Mouse (Mus musculus): ENCODE measurements around the gene Pmm2. TPM values are rescaled to one million over a fixed set of nuclear protein-coding genes. Genes with fewer than 3 reads are reported as not detected.
A peak's percentile ranks its signal among the peaks of the same experiment; 100 is the strongest.

The Pmm2 gene
- polyA plus RNA-seq, 1 experiment from 2014 or later, result 49.6 TPM

DNA sequence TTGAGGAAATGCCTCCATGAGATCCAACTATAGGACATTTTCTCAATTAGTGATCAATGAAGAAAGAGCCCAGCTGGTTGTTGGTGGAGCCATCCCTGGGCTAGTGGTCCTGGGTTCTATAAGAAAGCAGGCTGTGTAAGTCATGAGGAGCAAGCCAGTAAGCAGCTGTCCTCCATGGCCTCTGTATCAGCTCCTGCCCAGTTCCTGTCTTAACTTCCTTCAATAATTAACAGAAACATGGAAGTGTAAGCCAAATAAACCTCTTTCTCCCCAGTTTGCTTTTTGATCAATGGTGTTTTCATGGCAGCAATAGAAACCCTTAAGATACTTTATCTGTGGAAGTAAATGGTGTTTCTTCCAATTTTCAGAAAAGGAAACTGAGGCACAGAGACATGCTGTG lies 35.3 kb downstream of the Pmm2 start:
- Histone ChIP-seq H3K36me3 (no peaks in the 10 kb centered on the region), H3K27ac (replicated peaks) (no peak overlapping the region), H3K4me3 (peak overlapping the region; percentile 75; the same call in 1 of the 2 replicates), H3K9ac (replicated peaks) (no peak overlapping the region), H3K4me1 (peaks cover 32% of the 10 kb centered on the region), H3K9me3 (no peaks in the 10 kb centered on the region), H3K27me3 (0 out of 2 replicates have a peak, but pooled peaks cover 8% of the 10 kb centered on the region), H3K4me2 (replicated peaks) (peak overlapping the region; percentile 69)
- ATAC-seq (replicated peaks), result no peak

DNA sequence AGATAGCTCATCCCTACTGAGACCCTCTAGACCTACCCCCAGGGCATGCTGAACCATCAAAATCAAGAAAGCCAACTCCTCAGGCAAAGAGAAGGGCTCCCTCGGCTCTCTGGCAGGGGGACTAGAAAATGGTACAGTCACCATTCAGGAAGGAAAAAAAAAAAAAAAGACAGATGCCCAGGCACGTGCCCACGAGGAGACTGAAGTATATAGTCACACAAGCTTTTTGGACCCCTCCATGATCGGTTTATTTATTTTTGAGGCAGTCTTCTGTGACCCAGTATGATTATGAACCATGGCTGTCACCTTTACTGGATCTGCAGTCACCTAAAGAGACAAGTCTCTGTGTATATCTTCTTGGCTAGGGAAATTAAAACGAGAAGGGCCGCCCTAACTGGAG lies 35.9 kb downstream of the Pmm2 start:
- ATAC-seq (replicated peaks), result no peak
- H3K27me3 ChIP-seq, result 0 out of 2 replicates have a peak, but pooled peaks cover 8% of the 10 kb centered on the region
- no peaks in the 10 kb centered on the region for H3K36me3 ChIP-seq
- H3K9ac ChIP-seq (replicated peaks), result no peak overlapping the region
- H3K4me3 ChIP-seq, result no peak overlapping the region
- no peaks in the 10 kb centered on the region for H3K9me3 ChIP-seq
- H3K4me2 ChIP-seq (replicated peaks), result no peak overlapping the region
- H3K27ac ChIP-seq (replicated peaks), result no peak overlapping the region
- WGBS, result 63% methylated on average over 6 of the region's 6 CpGs
- H3K4me1 ChIP-seq, result peaks cover 26% of the 10 kb centered on the region

- ATAC-seq (replicated peaks), result no peak
Measured at GRCm38 (mm10) chr16:8674165-8674564, 36.7 kb downstream of the Pmm2 start.

DNA sequence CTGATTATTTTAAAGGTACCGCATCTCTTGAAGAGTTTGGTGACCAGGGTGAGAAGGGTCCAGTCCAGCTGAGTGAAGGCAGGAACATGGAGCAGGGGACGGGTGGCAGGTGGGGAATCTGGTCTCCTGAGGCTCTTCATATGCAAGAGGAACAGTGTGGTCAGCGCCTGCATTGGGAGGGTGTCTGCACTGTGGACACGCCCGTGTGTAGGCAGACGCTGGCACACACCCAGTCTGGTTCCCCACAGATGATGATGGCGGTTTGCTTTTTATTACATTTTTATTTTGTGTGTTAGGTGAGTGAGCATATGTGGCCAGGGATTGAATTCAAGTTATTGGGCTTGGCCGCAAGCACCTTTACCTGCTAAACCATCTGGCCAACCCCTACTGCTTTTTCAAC lies 38.1 kb downstream of the Pmm2 start:
- ATAC-seq (replicated peaks), result no peak
- Histone ChIP-seq H3K36me3 (no peaks in the 10 kb centered on the region), H3K4me2 (replicated peaks) (no peak overlapping the region), H3K4me1 (peaks cover 4% of the 10 kb centered on the region), H3K9ac (replicated peaks) (no peak overlapping the region), H3K27me3 (0 out of 2 replicates have a peak, but pooled peaks cover 8% of the 10 kb centered on the region), H3K9me3 (no peaks in the 10 kb centered on the region), H3K27ac (replicated peaks) (no peak overlapping the region), H3K4me3 (no peak overlapping the region)
- WGBS, result 85% methylated on average over 8 of the region's 8 CpGs

More at GRCm38 (mm10) chr16:8674165-8674564, 36.7 kb downstream of the Pmm2 start:
- Histone ChIP-seq H3K4me1 (peaks cover 18% of the 10 kb centered on the region), H3K27me3 (0 out of 2 replicates have a peak, but pooled peaks cover 8% of the 10 kb centered on the region), H3K9me3 (no peaks in the 10 kb centered on the region), H3K4me2 (replicated peaks) (no peak overlapping the region), H3K9ac (replicated peaks) (no peak overlapping the region), H3K4me3 (no peak overlapping the region), H3K36me3 (no peaks in the 10 kb centered on the region), H3K27ac (replicated peaks) (no peak overlapping the region)
- WGBS, result 5% methylated on average over 8 of the region's 8 CpGs

DNA sequence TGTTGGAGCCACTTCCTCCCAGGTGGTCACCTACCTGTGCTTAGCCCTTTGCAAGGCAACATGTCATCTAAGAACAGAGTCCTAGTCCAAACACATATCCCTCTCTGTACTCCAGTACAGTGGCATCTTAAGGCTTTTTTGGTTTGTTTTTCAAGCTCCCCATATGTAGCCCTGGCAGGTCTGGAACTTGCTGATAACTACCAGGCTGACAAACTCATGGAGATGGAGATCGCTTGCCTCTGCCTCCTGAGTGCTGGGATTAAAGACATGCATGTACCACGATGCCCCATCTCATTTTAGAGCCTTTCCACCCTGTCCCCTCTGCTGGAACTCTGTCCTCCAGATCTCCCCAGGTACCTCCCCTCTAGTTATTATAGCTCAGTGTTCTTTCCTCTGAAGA lies 38.8 kb downstream of the Pmm2 start:
- Histone ChIP-seq H3K27me3 (0 out of 2 replicates have a peak, but pooled peaks cover 8% of the 10 kb centered on the region), H3K9ac (replicated peaks) (no peak overlapping the region), H3K4me1 (no peaks in the 10 kb centered on the region), H3K4me2 (replicated peaks) (no peak overlapping the region), H3K4me3 (no peak overlapping the region), H3K9me3 (no peaks in the 10 kb centered on the region), H3K36me3 (no peaks in the 10 kb centered on the region), H3K27ac (replicated peaks) (no peak overlapping the region)
- 82% methylated on average over 2 of the region's 2 CpGs for WGBS
- ATAC-seq (replicated peaks), result no peak

DNA sequence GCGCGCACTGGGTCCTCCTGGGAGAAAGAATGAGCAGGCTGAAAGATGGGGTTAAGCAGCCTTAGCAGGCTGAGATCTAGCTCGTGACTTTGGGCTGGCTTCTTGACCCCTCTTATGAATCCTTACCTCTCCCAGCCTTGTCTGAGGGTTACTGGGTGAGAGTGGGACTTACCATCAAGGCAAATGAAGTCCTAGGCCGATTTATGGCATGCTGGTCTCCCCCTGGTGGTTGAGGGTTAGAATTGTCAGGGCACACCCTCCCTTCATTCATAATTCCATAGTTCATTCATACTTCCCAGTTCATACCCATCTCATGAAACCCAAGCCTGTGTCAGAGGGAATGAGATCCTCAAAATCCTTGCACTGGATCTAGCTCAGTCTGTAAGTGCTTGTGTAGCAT lies 39.3 kb downstream of the Pmm2 start:
- 53% methylated on average over 4 of the region's 4 CpGs for WGBS
- 0 out of 2 replicates have a peak, but pooled peaks cover 8% of the 10 kb centered on the region for H3K27me3 ChIP-seq
- H3K4me3 ChIP-seq, result no peak overlapping the region
- no peak for ATAC-seq (replicated peaks)
- no peaks in the 10 kb centered on the region for H3K36me3 ChIP-seq
- H3K9me3 ChIP-seq, result no peaks in the 10 kb centered on the region
- no peak overlapping the region for H3K4me2 ChIP-seq (replicated peaks)
- H3K27ac ChIP-seq (replicated peaks), result no peak overlapping the region
- no peaks in the 10 kb centered on the region for H3K4me1 ChIP-seq
- H3K9ac ChIP-seq (replicated peaks), result no peak overlapping the region

DNA sequence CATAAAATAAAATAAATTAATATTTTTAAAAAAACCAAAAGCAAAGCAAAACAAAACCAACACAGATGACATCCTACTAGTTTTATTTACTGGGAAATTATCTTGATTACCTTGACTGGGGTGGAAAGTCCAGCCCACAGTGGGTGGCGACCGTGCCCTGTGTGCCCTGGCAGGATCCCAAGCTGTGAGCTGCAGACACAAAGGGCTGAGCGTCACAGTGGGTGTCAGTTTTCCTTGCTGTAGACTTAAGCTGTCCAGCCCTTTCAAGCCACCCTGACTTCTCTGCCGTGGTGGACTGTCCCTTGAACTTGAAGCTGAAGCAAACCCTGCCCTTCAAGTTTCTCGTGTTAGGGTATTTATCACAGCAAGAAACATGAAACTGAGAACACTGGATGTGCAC lies 40.6 kb downstream of the Pmm2 start:
- no peak overlapping the region for H3K4me3 ChIP-seq
- WGBS, result 50% methylated on average over 5 of the region's 5 CpGs
- H3K9me3 ChIP-seq, result no peaks in the 10 kb centered on the region
- no peaks in the 10 kb centered on the region for H3K36me3 ChIP-seq
- H3K27ac ChIP-seq (replicated peaks), result no peak overlapping the region
- H3K9ac ChIP-seq (replicated peaks), result no peak overlapping the region
- no peak overlapping the region for H3K4me2 ChIP-seq (replicated peaks)
- no peaks in the 10 kb centered on the region for H3K4me1 ChIP-seq
- H3K27me3 ChIP-seq, result 0 out of 2 replicates have a peak, but pooled peaks cover 4% of the 10 kb centered on the region
- no peak for ATAC-seq (replicated peaks)

GRCm38 (mm10) chr16:8678676-8679075 lies 41.2 kb downstream of the Pmm2 start:
- H3K4me2 ChIP-seq (replicated peaks), result no peak overlapping the region
- no peaks in the 10 kb centered on the region for H3K4me1 ChIP-seq
- WGBS, result 86% methylated on average over 4 of the region's 4 CpGs
- H3K27me3 ChIP-seq, result no peaks in the 10 kb centered on the region
- no peak for ATAC-seq (replicated peaks)
- H3K9ac ChIP-seq (replicated peaks), result no peak overlapping the region
- no peak overlapping the region for H3K27ac ChIP-seq (replicated peaks)
- no peak overlapping the region for H3K4me3 ChIP-seq
- H3K9me3 ChIP-seq, result no peaks in the 10 kb centered on the region
- H3K36me3 ChIP-seq, result no peaks in the 10 kb centered on the region

GRCm38 (mm10) chr16:8679780-8680179 lies 42.3 kb downstream of the Pmm2 start:
- H3K9me3 ChIP-seq, result no peaks in the 10 kb centered on the region
- 80% methylated on average over 3 of the region's 3 CpGs for WGBS
- no peak for ATAC-seq (replicated peaks)

GRCm38 (mm10) chr16:8680470-8680869 lies 43.0 kb downstream of the Pmm2 start, which contains the start of gene Gm5767:
Gene Gm5767, plus strand, starts transcription at chr16:8680770.
- Histone ChIP-seq H3K9ac (replicated peaks) (no peak within 1 kb of the TSS), H3K27me3 (no peaks in the 10 kb centered on the region), H3K4me2 (replicated peaks) (no peak within 1 kb of the TSS), H3K4me3 (no peak within 1 kb of the TSS), H3K4me1 (no peaks in the 10 kb centered on the region), H3K36me3 (no peaks in the 10 kb centered on the region), H3K9me3 (no peaks in the 10 kb centered on the region), H3K27ac (replicated peaks) (no peak within 1 kb of the TSS)
- WGBS, result 80% methylated on average over 5 of the region's 5 CpGs
- no peak for ATAC-seq (replicated peaks)

More at GRCm38 (mm10) chr16:8679780-8680179, 42.3 kb downstream of the Pmm2 start:
- Histone ChIP-seq H3K27me3 (no peaks in the 10 kb centered on the region), H3K9ac (replicated peaks) (no peak overlapping the region), H3K4me1 (no peaks in the 10 kb centered on the region), H3K4me3 (no peak overlapping the region), H3K36me3 (no peaks in the 10 kb centered on the region), H3K4me2 (replicated peaks) (no peak overlapping the region), H3K27ac (replicated peaks) (no peak overlapping the region)

GRCm38 (mm10) chr16:8685087-8685486 lies 47.6 kb downstream of the Pmm2 start:
- Histone ChIP-seq H3K4me3 (no peak overlapping the region), H3K9ac (replicated peaks) (no peak overlapping the region), H3K27ac (replicated peaks) (no peak overlapping the region), H3K36me3 (peaks cover 6% of the 10 kb centered on the region), H3K9me3 (no peaks in the 10 kb centered on the region), H3K4me1 (peaks cover 1% of the 10 kb centered on the region; the same call in 1 of the 2 replicates), H3K27me3 (no peaks in the 10 kb centered on the region), H3K4me2 (replicated peaks) (no peak overlapping the region)
- WGBS, result 76% methylated on average over 4 of the region's 4 CpGs
- no peak for ATAC-seq (replicated peaks)

GRCm38 (mm10) chr16:8686121-8686870 lies 48.8 kb downstream of the Pmm2 start:
- H3K27me3 ChIP-seq, result no peaks in the 10 kb centered on the region
- no peak overlapping the region for H3K4me3 ChIP-seq
- WGBS, result 67% methylated on average over 7 of the region's 7 CpGs
- no peak overlapping the region for H3K27ac ChIP-seq (replicated peaks)
- H3K9me3 ChIP-seq, result no peaks in the 10 kb centered on the region
- peaks cover 17% of the 10 kb centered on the region for H3K36me3 ChIP-seq
- peak; percentile 33; the same call in 1 of the 2 replicates for ATAC-seq (replicated peaks)
- H3K4me1 ChIP-seq, result peaks cover 3% of the 10 kb centered on the region; the same call in 1 of the 2 replicates
- H3K4me2 ChIP-seq (replicated peaks), result no peak overlapping the region
- H3K9ac ChIP-seq (replicated peaks), result no peak overlapping the region
